Mouse (Mus musculus) G1E-ER4 (cell line): ENCODE results near the gene Gm5269. TPM values are rescaled to one million over a fixed set of nuclear protein-coding genes. Genes with fewer than 3 reads are reported as not detected.

Source experiments
- GATA1 ChIP-seq: IDR thresholded peaks from one replicate; pipeline ENCODE4 v1.8.0; 2012; ENCODE audit warnings: low read length, inconsistent platforms
- polyA plus RNA-seq: library from polyadenylated mRNA; stranded (reverse); fragments of >175 nt; gene quantifications from 2 replicates; pipeline ENCODE4 v1.2.3, GENCODE M21; 2012

The Gm5269 gene
- polyA plus RNA-seq, 1 experiment = not detected

DNA sequence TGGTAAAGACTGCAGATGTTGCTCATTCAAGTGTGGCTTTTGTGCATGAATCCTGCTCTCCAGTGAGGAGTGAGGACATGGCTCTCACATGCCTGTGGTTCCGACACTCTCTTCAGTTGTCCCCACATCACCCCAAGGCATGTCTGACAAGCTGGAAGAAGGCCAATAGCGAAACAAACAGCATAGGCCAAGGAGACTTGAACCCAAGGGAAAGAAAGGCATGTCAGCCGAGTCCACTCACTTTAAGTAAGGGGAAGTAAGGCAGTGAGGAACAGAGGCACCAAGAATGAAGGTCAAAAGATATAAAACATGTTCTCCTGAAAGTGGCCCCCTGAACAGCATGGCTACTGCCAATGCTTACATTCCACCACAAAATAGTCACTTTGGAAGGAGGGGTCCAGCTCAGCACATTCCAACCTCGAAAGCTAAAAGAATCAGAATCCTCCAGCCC is 25.5 kb downstream of the Gm5269 start:
- TF ChIP-seq GATA1 = no peak

GRCm38 (mm10) chr1:45863641-45864040 is 26.4 kb downstream of the Gm5269 start:
- no peak for TF ChIP-seq GATA1

GRCm38 (mm10) chr1:45861162-45861561 is 28.9 kb downstream of the Gm5269 start:
- TF ChIP-seq GATA1 = no peak

DNA sequence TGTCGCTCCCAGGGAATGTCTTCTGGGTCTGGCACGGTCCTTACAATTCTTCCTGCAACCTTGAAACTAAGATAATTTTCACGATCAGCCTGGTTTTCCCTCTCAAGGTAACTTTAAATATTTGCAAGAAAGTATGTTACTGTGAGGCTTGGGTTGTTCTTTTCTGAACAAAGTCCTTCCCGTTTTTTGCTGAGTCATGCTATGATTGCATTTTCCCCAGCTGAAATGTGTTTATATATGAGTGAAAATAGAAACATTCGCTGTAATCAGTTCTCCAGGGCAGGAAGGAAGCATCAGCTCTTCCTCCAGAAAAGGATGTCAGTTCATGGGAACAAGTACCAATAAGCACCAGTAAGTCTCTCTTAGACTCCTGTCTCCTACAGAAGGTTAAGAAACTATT is 29.7 kb downstream of the Gm5269 start:
- TF ChIP-seq GATA1 = no peak

DNA sequence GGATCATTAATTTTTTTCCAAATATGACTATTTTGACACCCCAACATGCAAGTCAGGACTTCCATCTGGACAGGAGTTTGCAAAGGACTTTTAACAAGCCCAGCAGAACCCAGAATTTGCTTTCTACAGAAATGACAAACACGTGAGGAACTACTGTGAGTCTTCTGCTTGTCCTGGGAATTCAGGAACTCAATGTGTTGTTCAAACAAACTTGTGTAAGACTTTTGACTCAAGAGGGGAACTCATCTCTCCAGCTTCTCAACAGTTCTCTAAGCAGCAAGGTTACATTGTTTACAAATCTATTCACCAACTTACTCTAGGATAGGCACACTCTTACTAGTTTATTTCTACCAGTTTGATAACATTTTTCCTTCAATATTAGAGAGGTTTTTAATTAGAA is 32.0 kb downstream of the Gm5269 start:
- no peak for TF ChIP-seq GATA1

GRCm38 (mm10) chr1:45845466-45845865 is 44.6 kb downstream of the Gm5269 start:
- no peak for TF ChIP-seq GATA1

Other genes with a start within 250 kb of the Gm5269 start
- 6.0 and 23.4 TPM in 2 replicates for gene Wdr75, start 95.1 kb downstream of the Gm5269 start, polyA plus RNA-seq
- gene Slc40a1, start 36.2 kb upstream of the Gm5269 start, polyA plus RNA-seq = 3.6 and 4.3 TPM in 2 replicates
- gene Dnah7b, start 176.0 kb upstream of the Gm5269 start, polyA plus RNA-seq = not detected in 2 replicates